Mouse (Mus musculus): Measurements from ENCODE around the gene Crmp1. TPM values are rescaled to one million over a fixed set of nuclear protein-coding genes. Genes with fewer than 3 reads are reported as not detected.

Crmp1 gene
- polyA plus RNA-seq, 1 experiment from 2014 or later, result 6.7 TPM

GRCm38 (mm10) chr5:37256823-37257222 is 15.1 kb downstream of the Crmp1 start:
- no peaks in the 10 kb centered on the region for H3K9me3 ChIP-seq (replicated peaks; ENCODE audit: control insufficient read depth, low read length)
- WGBS, result 54% methylated on average over 7 of the region's 7 CpGs
- no peaks in the 10 kb centered on the region for H3K27me3 ChIP-seq (ENCODE audit: control insufficient read depth, insufficient read depth, low read length)
- no peaks in the 10 kb centered on the region for H3K4me1 ChIP-seq (ENCODE audit: control insufficient read depth, insufficient read depth, low read length)
- no peak overlapping the region for H3K4me3 ChIP-seq (ENCODE audit: low read length)
- H3K4me2 ChIP-seq (ENCODE audit: low read depth, low read length), result no peak overlapping the region
- ATAC-seq (replicated peaks; ENCODE audit: extremely low read depth, insufficient read depth, low FRiP score), result no peak
- no peak overlapping the region for H3K27ac ChIP-seq (ENCODE audit: low read length)
- no peak overlapping the region for H3K9ac ChIP-seq (ENCODE audit: low read length)
- no peaks in the 10 kb centered on the region for H3K36me3 ChIP-seq (ENCODE audit: control insufficient read depth, insufficient read depth)

GRCm38 (mm10) chr5:37257243-37257642 is 15.5 kb downstream of the Crmp1 start:
- Histone ChIP-seq H3K4me2 (ENCODE audit: low read depth, low read length) (no peak overlapping the region), H3K9ac (ENCODE audit: low read length) (no peak overlapping the region), H3K4me3 (ENCODE audit: low read length) (no peak overlapping the region), H3K9me3 (replicated peaks; ENCODE audit: control insufficient read depth, low read length) (no peaks in the 10 kb centered on the region), H3K27ac (ENCODE audit: low read length) (no peak overlapping the region), H3K4me1 (ENCODE audit: control insufficient read depth, insufficient read depth, low read length) (no peaks in the 10 kb centered on the region), H3K27me3 (ENCODE audit: control insufficient read depth, insufficient read depth, low read length) (no peaks in the 10 kb centered on the region), H3K36me3 (ENCODE audit: control insufficient read depth, insufficient read depth) (no peaks in the 10 kb centered on the region)
- no peak for ATAC-seq (replicated peaks; ENCODE audit: extremely low read depth, insufficient read depth, low FRiP score)
- 38% methylated on average over 5 of the region's 5 CpGs for WGBS

GRCm38 (mm10) chr5:37261734-37262133 is 20.0 kb downstream of the Crmp1 start:
- no peaks in the 10 kb centered on the region for H3K9me3 ChIP-seq (replicated peaks; ENCODE audit: control insufficient read depth, low read length)
- no peaks in the 10 kb centered on the region for H3K27me3 ChIP-seq (ENCODE audit: control insufficient read depth, insufficient read depth, low read length)
- H3K9ac ChIP-seq (ENCODE audit: low read length), result no peak overlapping the region
- H3K4me1 ChIP-seq (ENCODE audit: control insufficient read depth, insufficient read depth, low read length), result no peaks in the 10 kb centered on the region
- H3K36me3 ChIP-seq (ENCODE audit: control insufficient read depth, insufficient read depth), result no peaks in the 10 kb centered on the region
- no peak for ATAC-seq (replicated peaks; ENCODE audit: extremely low read depth, insufficient read depth, low FRiP score)
- H3K27ac ChIP-seq (ENCODE audit: low read length), result no peak overlapping the region
- no peak overlapping the region for H3K4me2 ChIP-seq (ENCODE audit: low read depth, low read length)
- 66% methylated on average over 5 of the region's 5 CpGs for WGBS
- no peak overlapping the region for H3K4me3 ChIP-seq (ENCODE audit: low read length)

- no peaks in the 10 kb centered on the region for H3K36me3 ChIP-seq (ENCODE audit: control insufficient read depth, insufficient read depth)
- no peak overlapping the region for H3K4me3 ChIP-seq (ENCODE audit: low read length)
- no peak overlapping the region for H3K9ac ChIP-seq (ENCODE audit: low read length)
- no peak for ATAC-seq (replicated peaks; ENCODE audit: extremely low read depth, insufficient read depth, low FRiP score)
- no peaks in the 10 kb centered on the region for H3K9me3 ChIP-seq (replicated peaks; ENCODE audit: control insufficient read depth, low read length)
- no peaks in the 10 kb centered on the region for H3K4me1 ChIP-seq (ENCODE audit: control insufficient read depth, insufficient read depth, low read length)
- no peak overlapping the region for H3K27ac ChIP-seq (ENCODE audit: low read length)
- no peak overlapping the region for H3K4me2 ChIP-seq (ENCODE audit: low read depth, low read length)
- WGBS, result 61% methylated on average over 6 of the region's 6 CpGs
- H3K27me3 ChIP-seq (ENCODE audit: control insufficient read depth, insufficient read depth, low read length), result no peaks in the 10 kb centered on the region
These were observed 22.1 kb downstream of the Crmp1 start for GRCm38 (mm10) chr5:37263816-37264215.

DNA sequence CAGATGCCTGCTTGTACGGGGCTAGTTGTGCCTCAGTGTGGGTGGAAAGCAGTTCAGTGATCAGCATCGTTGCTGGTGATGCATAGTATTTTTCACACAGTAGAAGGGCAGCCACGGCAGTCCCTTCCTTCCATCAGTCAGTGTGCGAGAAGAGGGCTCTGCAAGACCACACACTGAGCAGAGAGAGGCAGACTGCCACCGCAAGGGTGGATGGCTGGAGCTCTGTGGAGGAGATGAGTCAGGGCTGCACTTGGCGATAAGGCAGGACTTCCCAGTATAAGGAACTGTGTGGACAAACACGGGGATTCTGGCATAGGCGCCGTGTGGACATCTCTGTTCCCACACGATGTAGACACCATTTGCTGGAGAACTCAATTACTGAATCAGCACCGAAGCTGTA is 39.3 kb downstream of the Crmp1 start:
- 84% methylated on average over 11 of the region's 11 CpGs for WGBS
- Histone ChIP-seq H3K9me3 (replicated peaks; ENCODE audit: control insufficient read depth, low read length) (no peaks in the 10 kb centered on the region), H3K9ac (ENCODE audit: low read length) (no peak overlapping the region), H3K4me2 (ENCODE audit: low read depth, low read length) (no peak overlapping the region), H3K4me1 (ENCODE audit: control insufficient read depth, insufficient read depth, low read length) (no peaks in the 10 kb centered on the region), H3K4me3 (ENCODE audit: low read length) (no peak overlapping the region), H3K36me3 (ENCODE audit: control insufficient read depth, insufficient read depth) (no peaks in the 10 kb centered on the region), H3K27me3 (ENCODE audit: control insufficient read depth, insufficient read depth, low read length) (no peaks in the 10 kb centered on the region), H3K27ac (ENCODE audit: low read length) (no peak overlapping the region)
- ATAC-seq (replicated peaks; ENCODE audit: extremely low read depth, insufficient read depth, low FRiP score), result no peak

GRCm38 (mm10) chr5:37288374-37288773 is 46.6 kb downstream of the Crmp1 start:
- H3K4me1 ChIP-seq (ENCODE audit: control insufficient read depth, insufficient read depth, low read length), result no peaks in the 10 kb centered on the region
- H3K4me2 ChIP-seq (ENCODE audit: low read depth, low read length), result no peak overlapping the region
- 69% methylated on average over 3 of the region's 3 CpGs for whole genome bisulfite sequencing
- no peaks in the 10 kb centered on the region for H3K36me3 ChIP-seq (ENCODE audit: control insufficient read depth, insufficient read depth)
- H3K27me3 ChIP-seq (ENCODE audit: control insufficient read depth, insufficient read depth, low read length), result no peaks in the 10 kb centered on the region
- no peaks in the 10 kb centered on the region for H3K9me3 ChIP-seq (replicated peaks; ENCODE audit: control insufficient read depth, low read length)
- no peak overlapping the region for H3K9ac ChIP-seq (ENCODE audit: low read length)
- H3K27ac ChIP-seq (ENCODE audit: low read length), result no peak overlapping the region
- no peak overlapping the region for H3K4me3 ChIP-seq (ENCODE audit: low read length)
- no peak; the same call in 1 of the 2 replicates for ATAC-seq (replicated peaks; ENCODE audit: extremely low read depth, insufficient read depth, low FRiP score)

GRCm38 (mm10) chr5:37289236-37289635 is 47.5 kb downstream of the Crmp1 start:
- Histone ChIP-seq H3K27ac (ENCODE audit: low read length) (no peak overlapping the region), H3K9ac (ENCODE audit: low read length) (no peak overlapping the region), H3K4me3 (ENCODE audit: low read length) (no peak overlapping the region), H3K4me2 (ENCODE audit: low read depth, low read length) (no peak overlapping the region), H3K9me3 (replicated peaks; ENCODE audit: control insufficient read depth, low read length) (no peaks in the 10 kb centered on the region), H3K36me3 (ENCODE audit: control insufficient read depth, insufficient read depth) (no peaks in the 10 kb centered on the region), H3K27me3 (ENCODE audit: control insufficient read depth, insufficient read depth, low read length) (no peaks in the 10 kb centered on the region), H3K4me1 (ENCODE audit: control insufficient read depth, insufficient read depth, low read length) (no peaks in the 10 kb centered on the region)
- ATAC-seq (replicated peaks; ENCODE audit: extremely low read depth, insufficient read depth, low FRiP score), result no peak
- 7% methylated on average over 3 of the region's 3 CpGs for WGBS

DNA sequence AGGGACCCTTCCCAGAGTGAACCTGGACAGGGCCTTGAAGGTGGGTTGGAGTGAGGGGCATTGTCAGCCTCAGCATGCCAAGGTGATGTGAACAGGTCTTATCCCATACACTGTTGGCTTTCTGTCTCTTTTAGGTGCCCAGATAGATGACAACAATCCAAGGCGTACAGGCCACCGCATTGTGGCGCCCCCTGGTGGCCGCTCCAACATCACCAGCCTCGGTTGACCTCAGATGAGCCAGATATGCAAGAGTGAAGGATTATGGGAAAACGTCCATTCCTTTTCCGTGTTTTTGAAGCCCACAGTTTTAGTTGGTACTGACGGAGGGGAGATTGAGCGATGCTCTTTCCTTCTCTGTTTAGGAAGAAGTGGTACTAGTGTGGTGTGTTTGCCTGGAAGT is 49.2 kb downstream of the Crmp1 start:
- ATAC-seq (replicated peaks; ENCODE audit: extremely low read depth, insufficient read depth, low FRiP score), result no peak
- WGBS, result 65% methylated on average over 9 of the region's 9 CpGs
- Histone ChIP-seq H3K27me3 (ENCODE audit: control insufficient read depth, insufficient read depth, low read length) (no peaks in the 10 kb centered on the region), H3K4me2 (ENCODE audit: low read depth, low read length) (no peak overlapping the region), H3K9me3 (replicated peaks; ENCODE audit: control insufficient read depth, low read length) (no peaks in the 10 kb centered on the region), H3K9ac (ENCODE audit: low read length) (no peak overlapping the region), H3K36me3 (ENCODE audit: control insufficient read depth, insufficient read depth) (no peaks in the 10 kb centered on the region), H3K4me3 (ENCODE audit: low read length) (no peak overlapping the region), H3K27ac (ENCODE audit: low read length) (no peak overlapping the region), H3K4me1 (ENCODE audit: control insufficient read depth, insufficient read depth, low read length) (no peaks in the 10 kb centered on the region)

GRCm38 (mm10) chr5:37296717-37297116 is 55.0 kb downstream of the Crmp1 start:
- Histone ChIP-seq H3K4me2 (ENCODE audit: low read depth, low read length) (no peak overlapping the region), H3K27me3 (ENCODE audit: control insufficient read depth, insufficient read depth, low read length) (no peaks in the 10 kb centered on the region), H3K36me3 (ENCODE audit: control insufficient read depth, insufficient read depth) (no peaks in the 10 kb centered on the region), H3K27ac (ENCODE audit: low read length) (no peak overlapping the region), H3K4me1 (ENCODE audit: control insufficient read depth, insufficient read depth, low read length) (no peaks in the 10 kb centered on the region), H3K9me3 (replicated peaks; ENCODE audit: control insufficient read depth, low read length) (no peaks in the 10 kb centered on the region), H3K9ac (ENCODE audit: low read length) (no peak overlapping the region), H3K4me3 (ENCODE audit: low read length) (no peak overlapping the region)
- 60% methylated on average over 10 of the region's 10 CpGs for WGBS
- no peak for ATAC-seq (replicated peaks; ENCODE audit: extremely low read depth, insufficient read depth, low FRiP score)

DNA sequence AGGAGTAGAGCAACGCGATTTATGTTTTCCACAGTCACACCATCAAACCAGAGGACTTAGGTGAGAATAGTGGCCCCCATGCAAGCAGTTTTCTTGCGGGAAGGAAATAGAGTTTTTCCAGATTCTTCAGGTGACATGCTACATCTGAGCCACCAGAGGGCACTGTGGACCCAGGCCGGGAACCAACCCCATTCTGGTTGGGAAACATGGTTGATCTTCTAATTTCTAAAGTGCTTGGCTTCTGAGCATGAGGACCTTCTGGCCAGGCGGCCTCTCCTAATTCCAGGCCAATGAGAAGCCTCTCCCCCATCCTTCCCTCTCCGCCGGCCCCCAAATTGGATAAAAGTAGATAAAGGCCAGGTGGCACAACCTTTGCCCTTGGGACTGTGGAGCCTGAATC is 56.6 kb downstream of the Crmp1 start:
- no peak overlapping the region for H3K27ac ChIP-seq (ENCODE audit: low read length)
- WGBS, result 16% methylated on average over 7 of the region's 7 CpGs
- H3K27me3 ChIP-seq (ENCODE audit: control insufficient read depth, insufficient read depth, low read length), result no peaks in the 10 kb centered on the region
- ATAC-seq (replicated peaks; ENCODE audit: extremely low read depth, insufficient read depth, low FRiP score), result no peak
- H3K4me2 ChIP-seq (ENCODE audit: low read depth, low read length), result no peak overlapping the region
- no peaks in the 10 kb centered on the region for H3K4me1 ChIP-seq (ENCODE audit: control insufficient read depth, insufficient read depth, low read length)
- H3K36me3 ChIP-seq (ENCODE audit: control insufficient read depth, insufficient read depth), result no peaks in the 10 kb centered on the region
- no peaks in the 10 kb centered on the region for H3K9me3 ChIP-seq (replicated peaks; ENCODE audit: control insufficient read depth, low read length)
- H3K9ac ChIP-seq (ENCODE audit: low read length), result no peak overlapping the region
- no peak overlapping the region for H3K4me3 ChIP-seq (ENCODE audit: low read length)

All from heart, embryonic 16.5 days (tissue).